Mouse (Mus musculus) cerebellum, adult 9-11 months (tissue): ENCODE measurements around the gene Acot10.
"Not testable (repeated sequence)": the region's sequence is repeated elsewhere in the genome, so short reads cannot be mapped to it uniquely, and the experiment has no call there.

Source experiments
- DNase-seq: peaks from one replicate; pipeline ENCODE4 v3.0.0; 2022

The Acot10 gene

DNA sequence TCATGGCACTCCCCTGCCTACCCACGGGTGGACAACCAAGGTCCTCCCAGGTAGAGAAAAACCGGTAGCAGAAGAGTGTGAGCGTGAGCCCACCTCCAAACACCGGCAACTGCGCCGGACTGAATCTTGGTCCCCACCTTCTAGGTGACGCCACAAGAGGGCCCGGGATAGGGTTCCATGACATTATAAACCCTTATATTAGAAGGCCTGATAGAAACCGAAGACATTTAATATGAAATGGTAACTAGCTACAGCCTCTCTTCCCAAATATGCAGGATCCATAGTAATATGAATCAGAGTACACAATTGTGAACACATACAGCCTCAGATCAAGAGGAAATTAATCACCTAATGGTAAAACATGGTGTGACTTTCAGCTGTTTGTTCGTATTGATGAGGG is at the start of gene Acot10:
Acot10 (minus strand) TSS at position 101 of the 400 bp plus-strand sequence.
- DNase-seq = no peak

DNA sequence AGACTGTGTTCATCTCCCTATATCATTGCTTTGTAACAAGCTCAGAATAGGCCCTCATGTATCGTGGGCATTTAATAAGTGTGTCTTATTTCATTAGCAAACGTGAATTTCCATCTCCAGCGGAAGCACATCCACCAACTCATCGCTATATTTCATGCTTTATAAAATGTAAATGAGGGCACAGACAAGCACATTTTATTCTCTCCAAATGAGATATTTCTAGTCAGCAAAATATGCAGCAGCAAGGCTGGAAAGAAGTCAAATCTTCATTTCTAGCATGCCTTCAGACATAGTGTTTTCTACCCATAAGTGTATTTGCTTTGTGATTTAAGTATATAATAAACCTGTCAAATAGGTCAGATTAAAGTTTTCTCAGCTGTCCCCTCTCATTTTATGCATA is 45.3 kb upstream of the Acot10 start:
- no peak for DNase-seq

DNA sequence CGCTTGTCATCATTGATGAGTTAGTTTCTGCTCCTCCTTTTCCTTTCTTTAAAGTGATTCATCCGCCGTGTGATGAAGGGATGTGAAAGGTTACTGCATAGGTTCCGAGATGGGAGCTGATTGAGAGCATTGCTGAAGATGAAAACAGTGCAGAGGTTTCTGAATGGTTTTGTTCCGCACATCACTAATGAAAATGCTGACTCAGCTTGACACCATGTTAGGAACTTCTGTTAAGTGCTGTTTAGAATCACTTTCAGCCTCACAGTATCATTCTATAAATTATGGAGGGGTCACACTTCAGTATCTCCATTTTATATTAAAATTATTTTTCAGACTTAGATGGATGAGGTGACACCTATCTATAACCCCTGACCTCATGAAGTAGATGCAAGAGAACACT is 29.7 kb upstream of the Acot10 start:
- no peak for DNase-seq

DNA sequence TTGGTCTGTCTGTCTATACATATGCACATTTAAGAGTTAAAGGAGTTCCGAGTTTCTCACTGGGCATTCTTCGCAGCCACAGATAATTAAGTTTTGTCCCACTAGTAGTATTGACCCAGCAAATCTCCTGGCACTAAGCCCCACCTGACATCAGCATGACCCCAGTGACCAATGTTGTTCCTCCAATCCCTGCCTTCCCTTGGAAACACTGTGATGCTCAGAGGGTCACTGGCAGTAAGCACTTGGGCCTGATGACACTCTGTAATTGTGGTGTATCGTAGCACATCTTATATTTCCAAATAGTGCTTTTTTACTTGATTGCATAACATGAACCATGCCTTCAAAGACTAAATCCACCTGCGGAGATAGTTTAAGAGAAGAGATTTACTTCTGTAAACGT is 17.6 kb upstream of the Acot10 start:
- no peak for DNase-seq

DNA sequence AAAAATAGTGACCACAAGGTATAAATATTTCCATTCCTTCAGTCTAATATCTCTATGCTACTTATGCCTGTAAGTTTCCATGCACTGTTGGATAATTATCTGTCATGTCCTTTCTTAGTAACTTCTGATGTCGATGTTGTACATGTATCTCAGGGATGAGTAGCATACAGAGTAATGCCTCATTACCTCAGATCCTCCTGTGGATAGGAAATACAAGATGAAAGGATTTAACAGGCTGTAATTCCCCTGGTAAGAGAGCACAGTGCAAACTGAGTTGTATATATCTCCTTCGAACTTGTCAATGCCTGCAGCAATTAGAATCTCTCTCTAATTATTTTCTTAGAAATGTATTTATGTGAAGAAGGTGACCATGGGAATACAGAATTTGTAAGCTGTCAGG is 16.2 kb upstream of the Acot10 start:
- DNase-seq = no peak

DNA sequence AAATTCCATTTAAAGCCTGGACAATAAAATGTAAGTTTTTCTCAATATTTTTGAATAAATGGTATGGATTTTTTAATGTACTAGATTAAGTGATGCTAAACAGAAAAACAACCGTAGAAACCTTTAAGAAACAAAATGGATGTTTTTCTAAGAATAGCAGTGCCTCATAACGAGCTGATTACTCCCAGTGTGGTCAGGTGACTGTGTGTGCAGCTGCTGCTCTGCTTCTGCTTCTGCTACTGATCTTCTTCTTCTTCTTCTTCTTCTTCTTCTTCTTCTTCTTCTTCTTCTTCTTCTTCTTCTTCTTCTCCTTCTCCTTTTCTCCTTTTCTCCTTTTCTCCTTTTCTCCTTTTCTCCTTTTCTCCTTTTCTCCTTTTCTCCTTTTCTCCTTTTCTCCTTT is 3.0 kb upstream of the Acot10 start:
- not testable (repeated sequence) for DNase-seq

DNA sequence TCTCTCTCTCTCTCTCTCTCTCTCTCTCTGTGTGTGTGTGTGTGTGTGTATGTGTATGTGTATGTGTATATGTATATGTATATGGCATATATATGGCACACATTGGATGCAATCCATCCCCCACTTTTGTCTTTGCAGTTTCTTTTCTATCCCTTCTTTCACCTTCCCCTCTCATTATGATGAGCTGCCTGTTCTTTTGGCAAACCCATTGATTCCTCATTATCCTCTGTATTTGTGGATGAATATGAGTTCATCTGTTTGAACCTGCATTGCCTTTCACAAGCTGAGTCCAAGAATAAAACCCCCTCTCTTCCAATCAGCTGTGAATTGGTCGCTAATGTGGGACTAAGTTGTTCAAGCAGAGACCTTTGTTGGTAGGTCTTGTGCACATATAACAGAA is 1.4 kb upstream of the Acot10 start:
- no peak for DNase-seq

DNA sequence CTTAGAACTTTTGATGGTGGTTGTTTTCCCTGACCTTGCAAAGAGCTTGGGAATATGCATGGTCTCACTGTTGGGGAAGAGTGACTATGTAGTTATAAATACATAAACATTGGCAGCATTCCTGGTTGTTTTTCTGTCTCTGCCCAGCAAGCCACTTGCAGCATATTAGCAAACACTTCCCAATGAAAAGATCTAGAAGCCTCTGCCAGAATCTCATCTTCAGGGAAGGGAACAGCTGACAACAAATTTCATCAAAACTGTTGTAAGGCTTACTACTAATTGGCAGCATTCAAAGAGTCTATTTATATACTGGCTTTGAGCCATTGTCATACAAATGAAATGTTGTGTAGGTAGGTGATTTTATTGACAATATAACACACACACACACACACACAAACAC is 800 bp upstream of the Acot10 start:
- DNase-seq = no peak

DNA sequence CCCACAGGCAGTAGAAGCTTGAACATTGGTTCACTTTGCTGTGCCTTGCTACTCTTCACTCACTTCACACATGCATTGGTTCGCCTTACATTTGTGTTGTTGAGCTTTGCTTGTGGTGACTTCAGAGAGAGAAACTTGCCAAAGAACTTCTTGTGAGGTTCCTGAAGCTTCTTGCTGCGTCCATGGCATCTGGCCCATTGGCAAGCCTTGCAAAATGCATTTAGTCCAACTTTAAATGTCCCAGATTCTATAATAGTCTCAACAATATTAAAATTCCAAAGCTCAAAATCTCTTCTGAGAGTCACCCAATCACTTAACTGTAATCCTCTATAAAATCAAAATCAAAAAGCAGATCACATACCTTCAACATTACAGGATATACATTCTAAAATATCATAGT is 6.3 kb downstream of the Acot10 start:
- DNase-seq = no peak

DNA sequence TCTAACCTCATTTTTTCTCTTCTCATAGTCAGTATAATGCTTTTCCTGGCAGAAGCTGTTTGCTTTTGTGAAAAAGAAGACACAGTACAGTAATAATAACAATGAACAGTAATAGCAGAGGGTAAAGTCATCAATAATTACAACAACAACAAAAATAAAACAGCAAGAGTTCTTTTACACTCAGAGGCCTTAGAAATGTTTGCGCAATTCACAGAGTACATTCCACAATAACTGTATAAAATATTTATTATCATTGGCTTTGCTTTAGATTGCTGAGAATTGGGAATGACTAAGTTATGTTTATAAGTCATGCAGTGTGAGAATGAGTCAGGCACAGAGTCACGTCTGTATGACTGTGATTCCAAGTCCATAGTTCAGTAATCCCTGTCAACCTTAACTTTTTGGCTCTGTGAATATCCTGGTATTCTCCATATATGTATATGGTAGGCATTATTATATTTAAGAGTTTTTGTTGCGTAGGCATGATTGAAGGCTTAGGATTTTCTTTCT is 23.6 kb downstream of the Acot10 start:
- no peak for DNase-seq

DNA sequence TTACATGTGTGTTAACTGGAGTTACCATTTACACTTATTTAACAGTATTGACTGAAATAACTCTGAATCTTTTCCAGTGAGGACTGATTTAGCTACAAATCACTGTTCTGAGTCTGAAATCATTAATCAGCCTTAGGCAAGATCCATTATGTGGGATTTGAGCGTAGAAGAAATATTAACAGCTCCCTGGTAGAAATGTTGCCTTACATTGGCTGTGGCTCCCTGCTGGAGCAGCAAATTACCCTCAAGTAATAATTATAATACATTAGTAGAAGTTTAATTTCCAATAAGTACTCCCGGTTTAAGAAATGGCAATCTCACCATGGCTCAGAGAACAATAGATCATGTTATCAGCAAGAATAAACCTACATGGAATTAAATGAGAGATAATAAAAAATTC is 27.4 kb downstream of the Acot10 start:
- DNase-seq = no peak

DNA sequence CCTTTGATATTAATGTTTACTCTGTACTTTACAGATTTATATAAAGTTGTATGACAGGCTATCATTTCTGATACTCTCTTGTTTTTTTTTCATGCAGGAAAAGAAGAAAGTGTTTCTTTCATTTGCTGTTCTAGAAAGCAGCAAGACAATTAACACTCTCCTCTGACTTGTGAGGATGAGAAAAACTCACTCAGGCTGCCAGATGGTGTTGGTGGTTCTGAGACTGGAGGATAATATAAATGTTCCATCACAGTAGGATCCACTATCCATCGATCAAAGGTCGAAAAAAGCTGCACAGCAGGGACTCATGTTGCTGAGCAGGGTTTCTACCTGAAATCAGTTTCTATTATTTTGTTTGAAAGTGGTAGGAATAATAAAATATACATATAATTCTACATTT is 32.0 kb downstream of the Acot10 start:
- no peak for DNase-seq
